Mouse (Mus musculus) left cerebral cortex, postnatal 10 days (tissue): ENCODE measurements around the gene 1700023F06Rik. TPM values are rescaled to one million over a fixed set of nuclear protein-coding genes. Genes with fewer than 3 reads are reported as not detected.
A peak's percentile ranks its signal among the peaks of the same experiment; 100 is the strongest.

Experiments
- DNase-seq, 2 experiments: peaks; one replicate each; pipeline ENCODE4 v3.0.0; 2021 to 2022; ENCODE audit warnings: low spot score in 2 of 2, mixed read lengths in 1 of 2; ENCODE audit errors: extremely low spot score in 1 of 2
- intact Hi-C: fragments of 180-260 bp; cut with DNase I; formaldehyde crosslinking; loops from one replicate; pipeline ENCODE4 v1.15.1; 2025
- total RNA-seq, 2 experiments: library from RNA; stranded (reverse); gene quantifications; 2 replicates each; pipeline ENCODE4 v1.2.3; 2021

1700023F06Rik gene
- total RNA-seq, 2 experiments from 2014 or later = 1.3 to 1.7 TPM

- DNase-seq = no peak
- intact Hi-C loops = no loop called here
Measured at GRCm38 (mm10) chr11:103172392-103173040, 35.8 kb downstream of the 1700023F06Rik start.

GRCm38 (mm10) chr11:103171703-103172391 lies 36.5 kb downstream of the 1700023F06Rik start:
- intact Hi-C loops = loop anchor here (2.0 kb wide), 1 partner anchor 153 kb away; no protein-coding TSS in a partner anchor
- DNase-seq = no peak

GRCm38 (mm10) chr11:103171286-103171620 lies 37.1 kb downstream of the 1700023F06Rik start:
- no peak for DNase-seq
- intact Hi-C loops = loop anchor here (2.0 kb wide), 1 partner anchor 154 kb away; no protein-coding TSS in a partner anchor

GRCm38 (mm10) chr11:103170494-103171285 lies 37.7 kb downstream of the 1700023F06Rik start, which contains the start of gene Fmnl1:
Fmnl1 (plus strand) TSS chr11:103171107.
- intact Hi-C loops = loop anchor here (2.0 kb wide), 1 partner anchor 154 kb away; no protein-coding TSS in a partner anchor

GRCm38 (mm10) chr11:103170111-103170493 lies 38.3 kb downstream of the 1700023F06Rik start:
- DNase-seq = no peak

More at GRCm38 (mm10) chr11:103170494-103171285, 37.7 kb downstream of the 1700023F06Rik start, which contains the start of gene Fmnl1:
- peak in 1 of 2 experiments; percentile 69 for DNase-seq

GRCm38 (mm10) chr11:103169664-103170063 lies 38.7 kb downstream of the 1700023F06Rik start:
- DNase-seq = no peak
- intact Hi-C loops = loop anchor here (2.0 kb wide), 1 partner anchor 155 kb away; no protein-coding TSS in a partner anchor

More at GRCm38 (mm10) chr11:103170111-103170493, 38.3 kb downstream of the 1700023F06Rik start:
- intact Hi-C loops = loop anchor here (2.0 kb wide), 1 partner anchor 155 kb away; no protein-coding TSS in a partner anchor

- intact Hi-C loops = no loop called here
- peak; percentile 68 to 70 for DNase-seq
Measured at GRCm38 (mm10) chr11:103168690-103169390, 39.5 kb downstream of the 1700023F06Rik start.

- intact Hi-C loops = no loop called here
- no peak for DNase-seq
Measured at GRCm38 (mm10) chr11:103164391-103164790, 44.0 kb downstream of the 1700023F06Rik start.

GRCm38 (mm10) chr11:103162132-103162531 lies 46.2 kb downstream of the 1700023F06Rik start:
- DNase-seq = no peak
- intact Hi-C loops = no loop called here

GRCm38 (mm10) chr11:103161449-103161848 lies 46.9 kb downstream of the 1700023F06Rik start:
- no peak for DNase-seq
- intact Hi-C loops = no loop called here

- intact Hi-C loops = no loop called here
- DNase-seq = no peak
Measured at GRCm38 (mm10) chr11:103160738-103161137, 47.6 kb downstream of the 1700023F06Rik start.

GRCm38 (mm10) chr11:103158621-103159478 lies 49.5 kb downstream of the 1700023F06Rik start:
- intact Hi-C loops = loop anchor here (2.0 to 5.0 kb wide), 2 partner anchors 42 to 57 kb away; partner anchors contain the start of genes Acbd4, Hexim1 and Plcd3
- DNase-seq = peak; percentile 87 to 95

- DNase-seq = no peak
- intact Hi-C loops = no loop called here
Measured at GRCm38 (mm10) chr11:103149771-103150170, 58.6 kb downstream of the 1700023F06Rik start.

Other genes with a start within 250 kb of the 1700023F06Rik start
- 10 to 100 TPM; 82.8 to 83.1 TPM for gene Nmt1, start 180.4 kb downstream of the 1700023F06Rik start, total RNA-seq
- gene Dcakd, start 180.2 kb downstream of the 1700023F06Rik start, total RNA-seq = 10 to 100 TPM; 97.2 to 97.4 TPM
- 10 to 100 TPM; 15.1 to 16.4 TPM for gene Plcd3, start 106.9 kb downstream of the 1700023F06Rik start, total RNA-seq
- 10 to 100 TPM; 70.0 to 80.0 TPM for gene Acbd4, start 106.9 kb downstream of the 1700023F06Rik start, total RNA-seq
- gene Hexim1, start 92.3 kb downstream of the 1700023F06Rik start, total RNA-seq = 10 to 100 TPM; 31.8 to 33.9 TPM
- 10 to 100 TPM; 20.1 to 20.7 TPM for gene Hexim2, start 76.1 kb downstream of the 1700023F06Rik start, total RNA-seq
- 10 to 100 TPM; 79.5 to 80.7 TPM for gene Fmnl1, start 37.5 kb downstream of the 1700023F06Rik start, total RNA-seq
- 1 to 10 TPM; 1.6 to 2.0 TPM for gene Spata32, start 9.9 kb upstream of the 1700023F06Rik start, total RNA-seq
- gene Map3k14, start 58.9 kb upstream of the 1700023F06Rik start, total RNA-seq = 1 to 10 TPM; 2.9 to 3.5 TPM
- 1 to 10 TPM; 7.6 to 8.6 TPM for gene Arhgap27, start 155.1 kb upstream of the 1700023F06Rik start, total RNA-seq
- 10 to 100 TPM; 13.4 to 13.6 TPM for gene Plekhm1, start 204.1 kb upstream of the 1700023F06Rik start, total RNA-seq